Mouse (Mus musculus): ENCODE data around the gene Oscar.

Gene Oscar

GRCm38 (mm10) chr7:3616057-3616388 is at the start of gene Oscar:
TSS of gene Oscar (minus strand) at chr7:3616157.
- no peak for DNase-seq (ENCODE audit: low read depth, low spot score)

GRCm38 (mm10) chr7:3665215-3666114 is 49.5 kb upstream of the Oscar start, which contains the start of gene Leng1:
TSS of gene Leng1 (minus strand) at chr7:3665840.
- DNase-seq (ENCODE audit: low read depth, low spot score), result peak; percentile 99

- DNase-seq (ENCODE audit: low read depth, low spot score), result no peak
Measured at GRCm38 (mm10) chr7:3664524-3665214, 48.7 kb upstream of the Oscar start.

- DNase-seq (ENCODE audit: low read depth, low spot score), result no peak
Measured at GRCm38 (mm10) chr7:3658578-3658977, 42.6 kb upstream of the Oscar start.

- no peak for DNase-seq (ENCODE audit: low read depth, low spot score)
Measured at GRCm38 (mm10) chr7:3656966-3657365, 41.0 kb upstream of the Oscar start.

GRCm38 (mm10) chr7:3646641-3647040 is 30.7 kb upstream of the Oscar start:
- DNase-seq (ENCODE audit: low read depth, low spot score), result no peak

- DNase-seq (ENCODE audit: low read depth, low spot score), result no peak
Measured at GRCm38 (mm10) chr7:3646188-3646587, 30.2 kb upstream of the Oscar start.

- no peak for DNase-seq (ENCODE audit: low read depth, low spot score)
Measured at GRCm38 (mm10) chr7:3645488-3646025, 29.6 kb upstream of the Oscar start.

GRCm38 (mm10) chr7:3644672-3645487 is 28.9 kb upstream of the Oscar start, which contains the start of gene Cnot3:
TSS of gene Cnot3 (plus strand) at chr7:3645268.
- DNase-seq (ENCODE audit: low read depth, low spot score), result peak; percentile 99

GRCm38 (mm10) chr7:3644348-3644671 is 28.4 kb upstream of the Oscar start:
- DNase-seq (ENCODE audit: low read depth, low spot score), result no peak

GRCm38 (mm10) chr7:3643843-3644242 is 27.9 kb upstream of the Oscar start:
- DNase-seq (ENCODE audit: low read depth, low spot score), result no peak

- no peak for DNase-seq (ENCODE audit: low read depth, low spot score)
Measured at GRCm38 (mm10) chr7:3643412-3643811, 27.5 kb upstream of the Oscar start.

- DNase-seq (ENCODE audit: low read depth, low spot score), result no peak
Measured at GRCm38 (mm10) chr7:3630478-3630815, 14.5 kb upstream of the Oscar start.

GRCm38 (mm10) chr7:3629543-3630477 is 13.9 kb upstream of the Oscar start, which contains the start of the genes Tfpt and Prpf31:
TSS of gene Tfpt (minus strand) at chr7:3629929.
TSS of gene Prpf31 (plus strand) at chr7:3629985.
- DNase-seq (ENCODE audit: low read depth, low spot score), result peak; percentile 94

- DNase-seq (ENCODE audit: low read depth, low spot score), result no peak
Measured at GRCm38 (mm10) chr7:3629030-3629429, 13.1 kb upstream of the Oscar start.

- DNase-seq (ENCODE audit: low read depth, low spot score), result peak; percentile 87
Measured at GRCm38 (mm10) chr7:3617242-3617995, 1.5 kb upstream of the Oscar start, which contains the start of gene Ndufa3. TSS of gene Ndufa3 (plus strand) at chr7:3617373.

GRCm38 (mm10) chr7:3616389-3617241 is 658 bp upstream of the Oscar start:
- DNase-seq (ENCODE audit: low read depth, low spot score), result no peak

GRCm38 (mm10) chr7:3614021-3614420 is 1.9 kb downstream of the Oscar start:
- no peak for DNase-seq (ENCODE audit: low read depth, low spot score)

GRCm38 (mm10) chr7:3611006-3611405 is 5.0 kb downstream of the Oscar start:
- no peak for DNase-seq (ENCODE audit: low read depth, low spot score)

All from skeletal muscle tissue, adult 2 months (tissue).